Mouse (Mus musculus): ENCODE data around the gene Apbb2.
A peak's percentile ranks its signal among the peaks of the same experiment; 100 is the strongest.

Apbb2 gene

GRCm38 (mm10) chr5:66546969-66547511, 71.5 kb downstream of the Apbb2 start:
- no peak for DNase-seq (ENCODE audit: low spot score)

GRCm38 (mm10) chr5:66545573-66546141, 72.9 kb downstream of the Apbb2 start:
- DNase-seq (ENCODE audit: low spot score), result no peak

GRCm38 (mm10) chr5:66543761-66544160, 74.8 kb downstream of the Apbb2 start:
- DNase-seq (ENCODE audit: low spot score), result no peak

- DNase-seq (ENCODE audit: low spot score), result no peak
Observed at GRCm38 (mm10) chr5:66543344-66543743, 75.2 kb downstream of the Apbb2 start.

GRCm38 (mm10) chr5:66542521-66542920, 76.1 kb downstream of the Apbb2 start:
- DNase-seq (ENCODE audit: low spot score), result no peak

GRCm38 (mm10) chr5:66541385-66541784, 77.2 kb downstream of the Apbb2 start:
- no peak for DNase-seq (ENCODE audit: low spot score)

- DNase-seq (ENCODE audit: low spot score), result no peak
Observed at GRCm38 (mm10) chr5:66540246-66540645, 78.3 kb downstream of the Apbb2 start.

- no peak for DNase-seq (ENCODE audit: low spot score)
Observed at GRCm38 (mm10) chr5:66537811-66538210, 80.8 kb downstream of the Apbb2 start.

GRCm38 (mm10) chr5:66536696-66537358, 81.8 kb downstream of the Apbb2 start:
- no peak for DNase-seq (ENCODE audit: low spot score)

- DNase-seq (ENCODE audit: low spot score), result no peak
Observed at GRCm38 (mm10) chr5:66535566-66536236, 82.9 kb downstream of the Apbb2 start.

GRCm38 (mm10) chr5:66533711-66534425, 84.7 kb downstream of the Apbb2 start:
- no peak for DNase-seq (ENCODE audit: low spot score)

- DNase-seq (ENCODE audit: low spot score), result no peak
Observed at GRCm38 (mm10) chr5:66532827-66533226, 85.8 kb downstream of the Apbb2 start.

- no peak for DNase-seq (ENCODE audit: low spot score)
Observed at GRCm38 (mm10) chr5:66530361-66530760, 88.2 kb downstream of the Apbb2 start.

GRCm38 (mm10) chr5:66529631-66530030, 89.0 kb downstream of the Apbb2 start:
- DNase-seq (ENCODE audit: low spot score), result no peak

GRCm38 (mm10) chr5:66528567-66528966, 90.0 kb downstream of the Apbb2 start:
- DNase-seq (ENCODE audit: low spot score), result no peak

GRCm38 (mm10) chr5:66527090-66527489, 91.5 kb downstream of the Apbb2 start:
- no peak for DNase-seq (ENCODE audit: low spot score)

- DNase-seq (ENCODE audit: low spot score), result no peak
Observed at GRCm38 (mm10) chr5:66525002-66525401, 93.6 kb downstream of the Apbb2 start.

- peak; percentile 0 for DNase-seq (ENCODE audit: low spot score)
Observed at GRCm38 (mm10) chr5:66523681-66524503, 94.7 kb downstream of the Apbb2 start.

- no peak for DNase-seq (ENCODE audit: low spot score)
Observed at GRCm38 (mm10) chr5:66521250-66521649, 97.3 kb downstream of the Apbb2 start.

- DNase-seq (ENCODE audit: low spot score), result no peak
Observed at GRCm38 (mm10) chr5:66519511-66519910, 99.1 kb downstream of the Apbb2 start.

- DNase-seq (ENCODE audit: low spot score), result no peak
Observed at GRCm38 (mm10) chr5:66518411-66519006, 100.1 kb downstream of the Apbb2 start.

All from c-Kit-positive CD71-positive TER-119-positive erythroid progenitor cells, embryonic 14.5 days (primary cell).